Mouse (Mus musculus) cerebellum, adult 18-20 months (tissue): ENCODE measurements at regions not wholly inside any gene's neighbourhood (a gene's known extent, or its start where the extent isn't known, plus 50 kb on each side); places are given as distances from the start of the nearest gene placed in this dataset.
A peak's percentile ranks its signal among the peaks of the same experiment; 100 is the strongest.

Source experiments
- DNase-seq, 2 experiments: peaks; one replicate each; pipeline ENCODE4 v3.0.0; 2021

DNA sequence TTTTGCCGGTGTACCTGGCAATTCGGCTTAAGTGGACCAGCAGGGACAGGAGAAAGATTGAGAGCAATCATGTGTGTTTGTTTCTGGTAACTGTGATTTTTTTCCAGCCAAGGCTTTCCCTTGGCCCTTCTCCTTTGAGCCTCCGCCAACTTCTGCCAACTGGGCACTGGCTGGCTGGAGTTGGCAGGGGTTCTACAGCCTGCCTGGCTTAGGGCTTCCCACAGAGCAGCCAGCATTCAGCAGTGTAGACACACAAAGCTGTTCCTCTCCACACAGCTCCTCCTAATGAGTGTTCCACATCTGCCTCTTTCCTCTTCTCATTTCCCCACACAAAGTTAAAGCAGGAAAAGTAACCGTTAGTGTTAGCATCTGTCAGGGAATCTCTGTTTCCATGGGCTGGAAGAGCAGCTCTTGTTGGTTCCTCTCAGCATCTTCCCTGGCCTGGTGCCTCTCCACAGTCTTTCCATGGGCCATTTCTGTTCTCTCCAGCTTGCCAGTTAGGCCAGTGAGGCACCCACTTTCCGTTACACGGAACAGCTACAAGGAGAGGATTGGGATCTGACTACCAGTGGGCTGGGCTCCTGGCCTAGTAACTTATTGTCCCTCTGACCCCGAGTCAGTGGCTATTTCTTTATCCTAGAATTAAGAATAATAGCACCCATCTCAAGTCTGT is 68.0 kb upstream of the Rbm24 start:
- DNase-seq: peak; percentile 93 to 95

DNA sequence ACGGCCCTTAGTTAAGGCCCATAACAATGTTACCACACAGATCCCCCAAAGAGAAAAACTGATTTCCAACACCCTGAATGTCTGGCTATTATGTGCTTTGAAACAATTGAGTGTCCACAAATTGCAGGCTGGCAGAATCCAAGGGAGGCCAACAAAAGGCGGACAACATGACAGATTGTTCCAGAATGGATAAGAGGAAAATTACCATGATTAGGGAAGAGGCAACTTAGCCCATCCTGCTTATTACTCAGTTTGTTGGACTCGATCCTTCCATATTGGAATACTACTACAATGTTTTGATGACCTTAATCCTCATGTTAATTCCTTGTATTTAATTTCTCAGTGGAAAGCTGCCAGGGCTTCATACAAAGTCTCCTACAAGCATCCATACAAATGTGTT is 62.9 kb upstream of the Rbm24 start:
- DNase-seq: no peak

GRCm38 (mm10) chr13:46355975-46356374 is 62.3 kb upstream of the Rbm24 start:
- DNase-seq: no peak

DNA sequence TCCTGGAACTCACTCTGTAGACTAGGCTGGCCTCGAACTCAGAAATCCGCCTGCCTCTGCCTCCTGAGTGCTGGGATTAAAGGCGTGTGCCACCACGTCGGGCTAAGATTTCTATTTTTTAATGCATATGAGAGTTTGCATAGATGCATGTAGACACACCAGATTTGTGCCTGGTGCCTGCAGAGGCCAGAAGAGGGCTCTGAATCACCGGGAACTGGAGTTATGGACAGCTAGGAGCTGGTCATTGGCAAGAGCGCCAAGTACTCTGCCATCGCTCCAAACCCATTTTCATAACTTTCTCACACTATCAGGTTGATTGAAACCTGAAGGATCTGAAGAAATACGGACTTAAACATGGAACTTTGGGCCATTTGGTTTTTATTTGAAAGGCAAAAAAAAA is 61.2 kb upstream of the Rbm24 start:
- DNase-seq: no peak

GRCm38 (mm10) chr13:46360495-46361120 is 57.6 kb upstream of the Rbm24 start:
- DNase-seq: no peak

- no peak for DNase-seq
Observed at GRCm38 (mm10) chr13:46363456-46364201, 54.6 kb upstream of the Rbm24 start.

DNA sequence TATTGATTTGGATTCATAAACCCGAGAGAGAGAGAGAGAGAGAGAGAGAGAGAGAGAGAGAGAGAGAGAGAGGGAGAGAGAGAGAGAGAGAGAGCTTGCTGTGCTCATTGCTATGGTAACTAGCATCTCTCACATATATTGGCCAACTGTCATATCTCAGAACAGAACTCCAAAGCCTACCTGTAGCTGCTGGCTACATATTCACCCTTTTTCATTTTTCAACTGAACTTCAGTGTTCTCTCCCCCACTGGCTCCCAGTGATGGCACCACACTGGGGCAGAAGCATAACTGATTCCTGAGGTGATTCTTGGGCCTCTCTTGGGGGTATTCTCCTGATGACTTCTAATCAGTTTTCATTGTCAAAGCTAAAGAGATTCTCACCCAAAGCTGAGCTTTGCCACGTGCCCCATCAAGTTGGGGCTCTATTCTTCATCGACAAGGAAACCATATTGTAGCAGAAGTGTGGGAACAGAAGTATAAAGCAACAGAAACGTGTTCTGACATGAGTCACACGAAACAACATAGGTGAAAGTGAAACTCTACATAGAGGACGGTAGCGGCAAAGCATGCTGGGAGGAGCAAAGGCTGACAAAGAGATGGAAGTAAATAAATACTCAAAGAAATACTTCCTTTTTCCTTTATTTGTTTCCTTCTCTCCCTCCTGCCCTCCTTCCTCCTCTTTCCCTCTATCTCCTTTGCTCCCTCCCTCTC is 53.9 kb upstream of the Rbm24 start:
- DNase-seq: no peak

GRCm38 (mm10) chr13:46365292-46365691 is 52.9 kb upstream of the Rbm24 start:
- DNase-seq: no peak
